ENCODE assay signal across 8 mouse cellular contexts in genomic region chr11:94149509-94150259, GRCm38 (mm10).
DNase-seq lines count a peak whose midpoint lies in the region; ATAC-seq lines count a peak whose summit lies in the region.

No protein-coding gene starts in this region.

- no peaks in the 10 kb centered on the region for H3K27me3 ChIP-seq in heart, embryonic 16.5 days (ENCODE audit: control insufficient read depth, insufficient read depth, low read length)
- peaks cover 16% of the 10 kb centered on the region; the same call in 1 of the 2 replicates for H3K27me3 ChIP-seq in limb, embryonic 12.5 days
- H3K27me3 ChIP-seq in midbrain, embryonic 16.5 days (ENCODE audit: control insufficient read depth, insufficient read depth, low read depth, low read length): no peaks in the 10 kb centered on the region

- peak overlapping the region; percentile 63 for H3K4me3 ChIP-seq in heart, embryonic 16.5 days (ENCODE audit: low read length)
- H3K4me3 ChIP-seq in limb, embryonic 12.5 days (replicated peaks): peak overlapping the region; percentile 52
- peak overlapping the region; percentile 45 for H3K4me3 ChIP-seq in midbrain, embryonic 16.5 days (ENCODE audit: low read depth, low read length)

- H3K9ac ChIP-seq in heart, embryonic 16.5 days (ENCODE audit: low read length): peak overlapping the region; percentile 78
- peak overlapping the region; percentile 67; the same call in 1 of the 2 replicates for H3K9ac ChIP-seq in limb, embryonic 12.5 days (replicated peaks)
- peak overlapping the region; percentile 79 for H3K9ac ChIP-seq in midbrain, embryonic 16.5 days (ENCODE audit: low read depth, low read length)

- H3K4me2 ChIP-seq in heart, embryonic 16.5 days (ENCODE audit: low read depth, low read length): peak overlapping the region; percentile 95
- H3K4me2 ChIP-seq in limb, embryonic 12.5 days: peak overlapping the region; percentile 90
- H3K4me2 ChIP-seq in midbrain, embryonic 16.5 days (ENCODE audit: low read length): peak overlapping the region; percentile 88

- WGBS in heart, embryonic 16.5 days: 34% methylated on average over 16 of the region's 16 CpGs
- WGBS in limb, embryonic 12.5 days: 23% methylated on average over 16 of the region's 16 CpGs
- WGBS in midbrain, embryonic 16.5 days: 23% methylated on average over 16 of the region's 16 CpGs

- H3K4me1 ChIP-seq in heart, embryonic 16.5 days (ENCODE audit: control insufficient read depth, insufficient read depth, low read length): peaks cover 11% of the 10 kb centered on the region; the same call in 1 of the 2 replicates
- peaks cover 11% of the 10 kb centered on the region for H3K4me1 ChIP-seq in limb, embryonic 12.5 days (replicated peaks)
- H3K4me1 ChIP-seq in midbrain, embryonic 16.5 days (ENCODE audit: control insufficient read depth, insufficient read depth, low read length): peaks cover 13% of the 10 kb centered on the region

- no peaks in the 10 kb centered on the region for H3K36me3 ChIP-seq in heart, embryonic 16.5 days (ENCODE audit: control insufficient read depth, insufficient read depth)
- H3K36me3 ChIP-seq in limb, embryonic 12.5 days: no peaks in the 10 kb centered on the region
- H3K36me3 ChIP-seq in midbrain, embryonic 16.5 days (ENCODE audit: control insufficient read depth, insufficient read depth, low read length): no peaks in the 10 kb centered on the region

- H3K9me3 ChIP-seq in heart, embryonic 16.5 days (replicated peaks; ENCODE audit: control insufficient read depth, low read length): no peaks in the 10 kb centered on the region
- no peaks in the 10 kb centered on the region for H3K9me3 ChIP-seq in limb, embryonic 12.5 days
- H3K9me3 ChIP-seq in midbrain, embryonic 16.5 days (replicated peaks; ENCODE audit: control insufficient read depth, low read length, poor library complexity, severe bottlenecking): no peaks in the 10 kb centered on the region

- peak overlapping the region; percentile 37; the same call in 1 of the 2 replicates for H3K27ac ChIP-seq in heart, embryonic 16.5 days (ENCODE audit: low read length)
- peak overlapping the region; percentile 41; the same call in 1 of the 2 replicates for H3K27ac ChIP-seq in limb, embryonic 12.5 days
- peak overlapping the region; percentile 95 for H3K27ac ChIP-seq in midbrain, embryonic 16.5 days (ENCODE audit: low read length)

- ATAC-seq in heart, embryonic 16.5 days (replicated peaks; ENCODE audit: extremely low read depth, insufficient read depth, low FRiP score): no peak; the same call in 1 of the 2 replicates
- ATAC-seq in limb, embryonic 12.5 days (ENCODE audit: insufficient number of reproducible peaks, insufficient read depth, low FRiP score, low TSS enrichment, low read depth): no peak
- peak; percentile 19; the same call in 1 of the 2 replicates for ATAC-seq in midbrain, embryonic 16.5 days

- peak; percentile 71 for DNase-seq in retina, embryonic 14.5 days (ENCODE audit: low spot score)
- no peak for DNase-seq in retina, postnatal 1 day
- DNase-seq in cerebellum, postnatal 14 days: peak; percentile 80 to 83
- no peak for DNase-seq in layer of hippocampus, postnatal 25 days (ENCODE audit: extremely low spot score in 1 of 2, low spot score in 1 of 2)
- no peak for DNase-seq in adrenal gland, postnatal 4 days (ENCODE audit: low spot score in 2 of 2)

Comparison
In these comparisons a context has a peak if more than half of its experiments do, and no peak if none do; other contexts are left out.
1. DNase-seq: peak in retina, embryonic 14.5 days (single experiment) and cerebellum, postnatal 14 days (2 of 2); none in retina, postnatal 1 day (single experiment), layer of hippocampus, postnatal 25 days (0 of 2) and adrenal gland, postnatal 4 days (0 of 2).
2. H3K27ac ChIP-seq: peak in every context shown above with its lines; median percentile 95 in midbrain, embryonic 16.5 days; 41 in limb, embryonic 12.5 days; 37 in heart, embryonic 16.5 days.
3. Peak in every context shown above with its lines, with median percentiles within 50 percentile points of each other: H3K4me2 ChIP-seq, H3K4me3 ChIP-seq and H3K9ac ChIP-seq.